Mouse (Mus musculus): ENCODE data around the gene Mpped2. TPM values are rescaled to one million over a fixed set of nuclear protein-coding genes. Genes with fewer than 3 reads are reported as not detected.

Gene Mpped2
- polyA plus RNA-seq, 1 experiment from 2014 or later, result 83.9 TPM

GRCm38 (mm10) chr2:106769236-106769635 lies 76.2 kb downstream of the Mpped2 start:
- ATAC-seq (ENCODE audit: insufficient read depth, low FRiP score, low TSS enrichment), result no peak
- DNase-seq (ENCODE audit: low spot score), result no peak
- H3K27me3 ChIP-seq (ENCODE audit: control insufficient read depth, insufficient read depth, low read length), result no peaks in the 10 kb centered on the region
- no peak overlapping the region for H3K4me2 ChIP-seq (ENCODE audit: low read depth)
- H3K9ac ChIP-seq (ENCODE audit: low read length), result no peak overlapping the region
- peaks cover 3% of the 10 kb centered on the region for H3K4me1 ChIP-seq (ENCODE audit: control insufficient read depth, insufficient read depth, low read length)
- no peak overlapping the region for H3K4me3 ChIP-seq (ENCODE audit: low read depth, low read length)
- H3K9me3 ChIP-seq (ENCODE audit: control insufficient read depth, low read length), result no peaks in the 10 kb centered on the region
- H3K36me3 ChIP-seq (ENCODE audit: control insufficient read depth, insufficient read depth, low read length), result 0 out of 2 replicates have a peak, but pooled peaks cover 2% of the 10 kb centered on the region
- 63% methylated on average over 12 of the region's 12 CpGs for WGBS
- H3K27ac ChIP-seq (ENCODE audit: low read depth, low read length), result no peak overlapping the region

- 68% methylated on average over 5 of the region's 5 CpGs for WGBS
- H3K36me3 ChIP-seq (ENCODE audit: control insufficient read depth, insufficient read depth, low read length), result no peaks in the 10 kb centered on the region
- ATAC-seq (ENCODE audit: insufficient read depth, low FRiP score, low TSS enrichment) (no peak), DNase-seq (ENCODE audit: low spot score) (no peak)
- no peak overlapping the region for H3K27ac ChIP-seq (ENCODE audit: low read depth, low read length)
- H3K4me3 ChIP-seq (ENCODE audit: low read depth, low read length), result no peak overlapping the region
- H3K4me2 ChIP-seq (ENCODE audit: low read depth), result no peak overlapping the region
- no peaks in the 10 kb centered on the region for H3K9me3 ChIP-seq (ENCODE audit: control insufficient read depth, low read length)
- H3K4me1 ChIP-seq (ENCODE audit: control insufficient read depth, insufficient read depth, low read length), result peaks cover 11% of the 10 kb centered on the region
- H3K9ac ChIP-seq (ENCODE audit: low read length), result no peak overlapping the region
- H3K27me3 ChIP-seq (ENCODE audit: control insufficient read depth, insufficient read depth, low read length), result no peaks in the 10 kb centered on the region
Measured at GRCm38 (mm10) chr2:106772643-106773042, 79.6 kb downstream of the Mpped2 start.

GRCm38 (mm10) chr2:106774251-106775196 lies 81.5 kb downstream of the Mpped2 start:
- H3K9me3 ChIP-seq (ENCODE audit: control insufficient read depth, low read length), result no peaks in the 10 kb centered on the region
- H3K4me1 ChIP-seq (ENCODE audit: control insufficient read depth, insufficient read depth, low read length), result peaks cover 8% of the 10 kb centered on the region
- ATAC-seq (ENCODE audit: insufficient read depth, low FRiP score, low TSS enrichment) (no peak), DNase-seq (ENCODE audit: low spot score) (no peak)
- H3K27me3 ChIP-seq (ENCODE audit: control insufficient read depth, insufficient read depth, low read length), result no peaks in the 10 kb centered on the region
- H3K4me3 ChIP-seq (ENCODE audit: low read depth, low read length), result no peak overlapping the region
- no peak overlapping the region for H3K27ac ChIP-seq (ENCODE audit: low read depth, low read length)
- WGBS, result 26% methylated on average over 10 of the region's 10 CpGs
- no peaks in the 10 kb centered on the region for H3K36me3 ChIP-seq (ENCODE audit: control insufficient read depth, insufficient read depth, low read length)
- no peak overlapping the region for H3K9ac ChIP-seq (ENCODE audit: low read length)
- no peak overlapping the region for H3K4me2 ChIP-seq (ENCODE audit: low read depth)

GRCm38 (mm10) chr2:106775994-106776393 lies 82.9 kb downstream of the Mpped2 start:
- Histone ChIP-seq H3K9ac (ENCODE audit: low read length) (no peak overlapping the region), H3K27ac (ENCODE audit: low read depth, low read length) (no peak overlapping the region), H3K36me3 (ENCODE audit: control insufficient read depth, insufficient read depth, low read length) (no peaks in the 10 kb centered on the region), H3K4me2 (ENCODE audit: low read depth) (no peak overlapping the region), H3K27me3 (ENCODE audit: control insufficient read depth, insufficient read depth, low read length) (no peaks in the 10 kb centered on the region), H3K4me3 (ENCODE audit: low read depth, low read length) (no peak overlapping the region), H3K4me1 (ENCODE audit: control insufficient read depth, insufficient read depth, low read length) (peaks cover 8% of the 10 kb centered on the region), H3K9me3 (ENCODE audit: control insufficient read depth, low read length) (no peaks in the 10 kb centered on the region)
- DNase-seq (ENCODE audit: low spot score) (no peak), ATAC-seq (ENCODE audit: insufficient read depth, low FRiP score, low TSS enrichment) (no peak)
- 82% methylated on average over 2 of the region's 2 CpGs for WGBS

DNA sequence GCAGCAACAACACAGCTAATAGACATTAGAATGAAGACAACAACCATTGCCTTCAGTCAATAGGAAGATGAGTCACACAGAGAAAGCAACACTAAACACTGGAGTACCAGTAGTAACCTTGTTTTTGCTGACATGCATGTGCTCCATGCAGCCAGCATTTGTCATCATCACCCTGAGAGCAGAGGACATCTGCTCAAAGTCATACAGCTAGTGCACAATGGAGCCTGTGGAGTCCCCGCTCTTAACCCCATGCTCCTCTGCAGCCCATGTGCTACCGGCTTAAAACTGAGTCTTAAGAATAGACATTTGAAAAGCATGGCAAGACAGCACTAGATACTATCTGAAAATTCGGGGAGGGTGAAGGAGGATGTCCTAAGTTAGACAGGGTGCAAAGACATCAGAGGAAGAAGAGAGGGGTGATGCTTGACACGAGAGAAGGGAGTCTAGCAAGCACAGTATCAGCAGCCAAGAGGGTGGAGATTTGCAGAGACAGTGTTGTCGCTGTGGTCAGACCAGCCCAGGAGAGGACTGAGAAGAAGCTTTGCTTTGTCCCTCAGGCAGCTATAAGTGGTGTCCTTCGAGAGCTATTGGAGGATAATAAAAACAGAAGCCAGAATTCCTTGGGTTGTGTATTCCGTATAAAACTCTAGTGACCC lies 85.9 kb downstream of the Mpped2 start:
- DNase-seq (ENCODE audit: low spot score) (no peak), ATAC-seq (ENCODE audit: insufficient read depth, low FRiP score, low TSS enrichment) (no peak)
- H3K36me3 ChIP-seq (ENCODE audit: control insufficient read depth, insufficient read depth, low read length), result no peaks in the 10 kb centered on the region
- H3K4me2 ChIP-seq (ENCODE audit: low read depth), result no peak overlapping the region
- H3K27me3 ChIP-seq (ENCODE audit: control insufficient read depth, insufficient read depth, low read length), result no peaks in the 10 kb centered on the region
- H3K4me3 ChIP-seq (ENCODE audit: low read depth, low read length), result no peak overlapping the region
- H3K9ac ChIP-seq (ENCODE audit: low read length), result no peak overlapping the region
- WGBS, result 84% methylated on average over 7 of the region's 7 CpGs
- peaks cover 8% of the 10 kb centered on the region for H3K4me1 ChIP-seq (ENCODE audit: control insufficient read depth, insufficient read depth, low read length)
- H3K9me3 ChIP-seq (ENCODE audit: control insufficient read depth, low read length), result no peaks in the 10 kb centered on the region
- no peak overlapping the region for H3K27ac ChIP-seq (ENCODE audit: low read depth, low read length)

GRCm38 (mm10) chr2:106781181-106782179 lies 88.4 kb downstream of the Mpped2 start:
- Histone ChIP-seq H3K27me3 (ENCODE audit: control insufficient read depth, insufficient read depth, low read length) (no peaks in the 10 kb centered on the region), H3K36me3 (ENCODE audit: control insufficient read depth, insufficient read depth, low read length) (no peaks in the 10 kb centered on the region), H3K9me3 (ENCODE audit: control insufficient read depth, low read length) (no peaks in the 10 kb centered on the region), H3K4me3 (ENCODE audit: low read depth, low read length) (no peak overlapping the region), H3K4me2 (ENCODE audit: low read depth) (no peak overlapping the region), H3K4me1 (ENCODE audit: control insufficient read depth, insufficient read depth, low read length) (no peaks in the 10 kb centered on the region), H3K27ac (ENCODE audit: low read depth, low read length) (no peak overlapping the region), H3K9ac (ENCODE audit: low read length) (no peak overlapping the region)
- 84% methylated on average over 26 of the region's 26 CpGs for WGBS
- DNase-seq (ENCODE audit: low spot score), result no peak
- ATAC-seq (ENCODE audit: insufficient read depth, low FRiP score, low TSS enrichment), result no peak

DNA sequence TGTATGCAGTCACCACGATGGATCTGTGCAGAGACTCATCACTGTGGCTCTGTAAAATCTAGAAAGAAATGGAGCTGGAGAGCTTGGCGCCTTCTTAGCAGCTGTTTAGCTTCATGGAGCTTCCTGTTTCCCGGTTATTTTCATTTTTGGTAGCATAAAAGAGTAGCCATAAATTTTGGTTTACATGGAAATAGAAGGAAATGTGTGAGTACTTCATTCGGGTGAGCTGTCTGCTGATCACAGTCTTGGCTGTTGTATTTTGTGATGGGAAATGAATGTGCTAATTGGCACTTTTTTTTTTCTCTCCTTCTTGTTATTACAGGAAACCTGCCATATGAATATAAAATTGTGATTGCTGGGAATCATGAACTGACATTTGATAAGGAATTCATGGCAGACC lies 90.2 kb downstream of the Mpped2 start:
- Histone ChIP-seq H3K4me3 (ENCODE audit: low read depth, low read length) (no peak overlapping the region), H3K9me3 (ENCODE audit: control insufficient read depth, low read length) (no peaks in the 10 kb centered on the region), H3K4me1 (ENCODE audit: control insufficient read depth, insufficient read depth, low read length) (0 out of 2 replicates have a peak, but pooled peaks cover 6% of the 10 kb centered on the region), H3K27me3 (ENCODE audit: control insufficient read depth, insufficient read depth, low read length) (no peaks in the 10 kb centered on the region), H3K27ac (ENCODE audit: low read depth, low read length) (no peak overlapping the region), H3K4me2 (ENCODE audit: low read depth) (no peak overlapping the region), H3K36me3 (ENCODE audit: control insufficient read depth, insufficient read depth, low read length) (no peaks in the 10 kb centered on the region), H3K9ac (ENCODE audit: low read length) (no peak overlapping the region)
- ATAC-seq (ENCODE audit: insufficient read depth, low FRiP score, low TSS enrichment) (no peak), DNase-seq (ENCODE audit: low spot score) (no peak)
- 86% methylated on average over 4 of the region's 4 CpGs for WGBS

- H3K4me2 ChIP-seq (ENCODE audit: low read depth), result no peak overlapping the region
- WGBS, result 25% methylated on average over 8 of the region's 8 CpGs
- no peaks in the 10 kb centered on the region for H3K36me3 ChIP-seq (ENCODE audit: control insufficient read depth, insufficient read depth, low read length)
- H3K27me3 ChIP-seq (ENCODE audit: control insufficient read depth, insufficient read depth, low read length), result no peaks in the 10 kb centered on the region
- no peak overlapping the region for H3K9ac ChIP-seq (ENCODE audit: low read length)
- no peaks in the 10 kb centered on the region for H3K9me3 ChIP-seq (ENCODE audit: control insufficient read depth, low read length)
- H3K4me3 ChIP-seq (ENCODE audit: low read depth, low read length), result no peak overlapping the region
- ATAC-seq (ENCODE audit: insufficient read depth, low FRiP score, low TSS enrichment), result no peak
- DNase-seq (ENCODE audit: low spot score), result no peak
- 0 out of 2 replicates have a peak, but pooled peaks cover 10% of the 10 kb centered on the region for H3K4me1 ChIP-seq (ENCODE audit: control insufficient read depth, insufficient read depth, low read length)
- no peak overlapping the region for H3K27ac ChIP-seq (ENCODE audit: low read depth, low read length)
Measured at GRCm38 (mm10) chr2:106788055-106788454, 95.0 kb downstream of the Mpped2 start.

Data from neural tube, embryonic 11.5 days (tissue).